In the genomic region with DNA sequence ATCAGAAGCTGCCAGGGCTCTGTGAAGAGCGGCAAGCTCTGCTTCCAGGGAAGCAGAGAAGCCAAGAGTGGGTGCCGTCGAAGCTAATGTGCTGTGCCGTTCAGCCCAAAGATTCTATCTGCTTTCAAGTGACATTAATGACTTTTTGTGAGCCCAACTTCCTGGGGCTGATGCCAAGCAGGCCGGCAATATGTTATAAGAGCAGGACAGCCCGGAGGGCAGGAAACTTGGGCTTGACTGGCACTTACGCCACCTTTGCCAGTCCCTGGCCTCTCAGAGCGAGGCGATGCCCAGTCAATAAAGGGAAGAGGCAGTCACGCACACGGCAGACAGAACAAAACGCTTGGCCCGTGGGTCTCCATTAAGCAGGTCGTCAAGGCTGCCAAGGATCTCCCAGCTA, we compare ENCODE assay signal across 12 mouse cellular contexts. TPM values are rescaled to one million over a fixed set of nuclear protein-coding genes. Genes with fewer than 3 reads are reported as not detected.
DNase-seq lines count a peak whose midpoint lies in the region; ATAC-seq and TF ChIP-seq lines count a peak whose summit lies in the region.
"Had no signal": no experiment of that assay in that cellular context is flagged by ENCODE, and none has a peak within 500 bp of the region (broad histone marks: within the 10 kb centered on the region; RNA-seq: fewer than 3 reads in every experiment).

No protein-coding gene starts in this region.

- H3K4me2 ChIP-seq in heart, postnatal 0 days (ENCODE audit: low read depth, low read length): no peak overlapping the region

- no peaks in the 10 kb centered on the region for H3K27me3 ChIP-seq in heart, postnatal 0 days (ENCODE audit: control insufficient read depth, insufficient read depth, low read length)
- peaks cover 93% of the 10 kb centered on the region for H3K27me3 ChIP-seq in embryonic facial prominence, embryonic 10.5 days (replicated peaks; ENCODE audit: low read depth, poor library complexity, severe bottlenecking)

- WGBS in heart, postnatal 0 days: 52% methylated on average over 14 of the region's 14 CpGs
- 72% methylated on average over 14 of the region's 14 CpGs for WGBS in embryonic facial prominence, embryonic 10.5 days

- H3K4me3 ChIP-seq in heart, postnatal 0 days (ENCODE audit: low read depth, low read length): no peak overlapping the region
- H3K4me3 ChIP-seq in embryonic facial prominence, embryonic 10.5 days: no peak overlapping the region

- no peak for ATAC-seq in heart, postnatal 0 days (ENCODE audit: insufficient read depth, low read depth)
- no peak for ATAC-seq in cerebellum, adult (ENCODE audit: insufficient number of reproducible peaks, low FRiP score, low TSS enrichment)
- ATAC-seq: inflammation-experienced regulatory T-cells, adult 6 months had no signal

- H3K36me3 ChIP-seq in heart, postnatal 0 days (replicated peaks; ENCODE audit: control insufficient read depth, insufficient read depth, low read length): 0 out of 2 replicates have a peak, but pooled peaks cover under 1% of the 10 kb centered on the region
- H3K36me3 ChIP-seq in embryonic facial prominence, embryonic 10.5 days (replicated peaks): no peaks in the 10 kb centered on the region

- peaks cover 37% of the 10 kb centered on the region for H3K4me1 ChIP-seq in heart, postnatal 0 days (ENCODE audit: control insufficient read depth, insufficient read depth)
- H3K4me1 ChIP-seq in embryonic facial prominence, embryonic 10.5 days: peaks cover 74% of the 10 kb centered on the region

- DNase-seq in heart, postnatal 0 days (ENCODE audit: low spot score): no peak
- DNase-seq in heart, postnatal 36 days: no peak
- DNase-seq in embryonic facial prominence, embryonic 10.5 days (ENCODE audit: low spot score): no peak
- peak; percentile 33 for DNase-seq in kidney, postnatal 14 days
- DNase-seq in lung, postnatal 25 days (ENCODE audit: low spot score): peak; percentile 29
- DNase-seq in cerebellum, postnatal 4 days (ENCODE audit: low spot score in 2 of 2): no peak
- DNase-seq in testis, postnatal 10 days (ENCODE audit: low spot score): no peak
- DNase-seq: cerebellum, postnatal 25 days; thymus, postnatal 25 days had no signal

- no peak for TF ChIP-seq EP300 in heart, postnatal 0 days (IDR thresholded peaks at IDR 0.05; ENCODE audit: low read depth)

- intact Hi-C loops in heart, postnatal 36 days (cut with DNase I): no loop called here

- H3K27ac ChIP-seq in heart, postnatal 0 days (ENCODE audit: low read depth): peak overlapping the region; percentile 12
- peak overlapping the region; percentile 66 for H3K27ac ChIP-seq in embryonic facial prominence, embryonic 10.5 days (replicated peaks)

- no peaks in the 10 kb centered on the region for H3K9me3 ChIP-seq in heart, postnatal 0 days (replicated peaks; ENCODE audit: control insufficient read depth, low read length)
- H3K9me3 ChIP-seq in embryonic facial prominence, embryonic 10.5 days: no peaks in the 10 kb centered on the region

- TF ChIP-seq CTCF in heart, postnatal 0 days (IDR thresholded peaks at IDR 0.05; ENCODE audit: low read depth): no peak

- H3K9ac ChIP-seq in heart, postnatal 0 days (replicated peaks; ENCODE audit: low read depth, low read length): no peak overlapping the region

RNA-seq across cellular contexts. Expression of a gene that starts 25.9 kb away (rescaled TPM):
- 1.8 and 1.9 TPM in 2 replicates for total RNA-seq in heart, postnatal 0 days (2014; rRNA removed; ENCODE audit: low replicate concordance)
- polyA plus RNA-seq in heart, postnatal 0 days (2015; fragmentation: Nextera tagmentation; extraction: Ambion mirVana): 1.4 and 1.9 TPM in 2 replicates
- total RNA-seq in heart, postnatal 36 days (2021): not detected
- 7.6 and 9.6 TPM in 2 replicates for polyA plus RNA-seq in embryonic facial prominence, embryonic 10.5 days (2016; fragmentation: Nextera tagmentation; extraction: Ambion mirVana)
- polyA plus RNA-seq: inflammation-experienced regulatory T-cells, adult 6 months had no signal

RNA-seq across cellular contexts. Expression of a gene that starts 52.7 kb away (rescaled TPM):
- 21.6 and 28.7 TPM in 2 replicates for total RNA-seq in heart, postnatal 0 days (2014; rRNA removed; ENCODE audit: low replicate concordance)
- 4.7 and 5.1 TPM in 2 replicates for polyA plus RNA-seq in heart, postnatal 0 days (2015; fragmentation: Nextera tagmentation; extraction: Ambion mirVana)
- 10 to 100 TPM; 36.9 to 42.6 TPM for total RNA-seq in heart, postnatal 36 days (2021)
- polyA plus RNA-seq in embryonic facial prominence, embryonic 10.5 days (2016; fragmentation: Nextera tagmentation; extraction: Ambion mirVana): 3.2 and 3.7 TPM in 2 replicates

RNA-seq across cellular contexts. Expression of a gene that starts 53.0 kb away (rescaled TPM):
- total RNA-seq in heart, postnatal 0 days (2014; rRNA removed; ENCODE audit: low replicate concordance): not detected in 2 replicates
- 0.18 and 0.37 TPM in 2 replicates for polyA plus RNA-seq in heart, postnatal 0 days (2015; fragmentation: Nextera tagmentation; extraction: Ambion mirVana)
- total RNA-seq in heart, postnatal 36 days (2021): under 1 TPM in 1 of 2 experiments, not detected in 1; 0.38 TPM
- 0.18 and 0.37 TPM in 2 replicates for polyA plus RNA-seq in embryonic facial prominence, embryonic 10.5 days (2016; fragmentation: Nextera tagmentation; extraction: Ambion mirVana)
- total RNA-seq: liver, adult 2 months had no signal
- polyA plus RNA-seq: liver, adult 2 months had no signal

Comparison
In these comparisons a context has a peak if more than half of its experiments do, and no peak if none do; other contexts are left out.
1. DNase-seq: peak in kidney, postnatal 14 days (single experiment) and lung, postnatal 25 days (single experiment); none in heart, postnatal 0 days (single experiment), heart, postnatal 36 days (0 of 2), embryonic facial prominence, embryonic 10.5 days (single experiment), cerebellum, postnatal 4 days (0 of 2) and testis, postnatal 10 days (single experiment).